In genomic region chr16:13351268-13351667, GRCm38 (mm10) we compare ENCODE assay signal across 9 mouse cellular contexts.
DNase-seq lines count a peak whose midpoint lies in the region; ATAC-seq and TF ChIP-seq lines count a peak whose summit lies in the region.
"Had no signal": no experiment of that assay in that cellular context is flagged by ENCODE, and none has a peak within 500 bp of the region (broad histone marks: within the 10 kb centered on the region; RNA-seq: fewer than 3 reads in every experiment).

No protein-coding gene starts in this region.

- H3K27me3 ChIP-seq in kidney, adult 2 months (replicated peaks; ENCODE audit: control insufficient read depth, insufficient read depth, low read length): no peaks in the 10 kb centered on the region
- H3K27me3 ChIP-seq in forebrain, postnatal 0 days (ENCODE audit: insufficient read depth, low read length): no peaks in the 10 kb centered on the region
- H3K27me3 ChIP-seq: neural tube, embryonic 12.5 days had no signal

- H3K9ac ChIP-seq in forebrain, postnatal 0 days: no peak overlapping the region
- H3K9ac ChIP-seq: neural tube, embryonic 12.5 days had no signal

- no peaks in the 10 kb centered on the region for H3K9me3 ChIP-seq in forebrain, postnatal 0 days (ENCODE audit: low read length)
- H3K9me3 ChIP-seq: neural tube, embryonic 12.5 days had no signal

- H3K4me1 ChIP-seq in kidney, adult 2 months (ENCODE audit: control insufficient read depth, insufficient read depth, low read length): no peaks in the 10 kb centered on the region
- H3K4me1 ChIP-seq in forebrain, postnatal 0 days (ENCODE audit: insufficient read depth): no peaks in the 10 kb centered on the region
- H3K4me1 ChIP-seq: neural tube, embryonic 12.5 days had no signal

- TF ChIP-seq CTCF in kidney, adult 2 months (conservative IDR thresholded peaks at IDR 0.05; ENCODE audit: insufficient read depth, insufficient read length, low read depth, low read length): peak; percentile 60
- TF ChIP-seq CTCF in forebrain, postnatal 0 days (IDR thresholded peaks at IDR 0.05; ENCODE audit: low read depth): no peak

- no peak overlapping the region for H3K4me3 ChIP-seq in kidney, adult 2 months (ENCODE audit: insufficient read depth, low read depth, low read length)
- no peak overlapping the region for H3K4me3 ChIP-seq in forebrain, postnatal 0 days (ENCODE audit: low read depth, low read length)
- H3K4me3 ChIP-seq: neural tube, embryonic 12.5 days had no signal

- H3K36me3 ChIP-seq in kidney, adult 2 months (ENCODE audit: control insufficient read depth, insufficient read depth, low read length): no peaks in the 10 kb centered on the region
- no peaks in the 10 kb centered on the region for H3K36me3 ChIP-seq in forebrain, postnatal 0 days (ENCODE audit: insufficient read depth)
- H3K36me3 ChIP-seq: neural tube, embryonic 12.5 days had no signal

- ATAC-seq in forebrain, postnatal 0 days: no peak

- H3K27ac ChIP-seq in kidney, adult 2 months (ENCODE audit: insufficient read depth, low read depth, low read length): no peak overlapping the region
- H3K27ac ChIP-seq in forebrain, postnatal 0 days (ENCODE audit: low read depth, low read length): no peak overlapping the region
- H3K27ac ChIP-seq: neural tube, embryonic 12.5 days had no signal

- no peak for TF ChIP-seq POLR2A in kidney, adult 2 months (IDR thresholded peaks at IDR 0.05; ENCODE audit: low read depth, low read length)

- no peak overlapping the region for H3K4me2 ChIP-seq in forebrain, postnatal 0 days (ENCODE audit: low read depth)
- H3K4me2 ChIP-seq: neural tube, embryonic 12.5 days had no signal

- peak; percentile 41 for DNase-seq in kidney, adult 2 months
- DNase-seq in kidney, adult 11 months: no peak
- DNase-seq in CD4-positive helper T cell, adult 2 months (ENCODE audit: low read depth, low spot score): peak; percentile 18
- peak; percentile 45 for DNase-seq in NIH3T3 (ENCODE audit: low read depth)
- DNase-seq in kidney, postnatal 4 days: peak; percentile 43 to 45
- no peak for DNase-seq in forebrain, postnatal 0 days
- no peak for DNase-seq in embryo, embryonic 9.5 days (ENCODE audit: extremely low spot score)
- DNase-seq in urinary bladder, postnatal 25 days (ENCODE audit: low spot score): no peak

Comparison
In these comparisons a context has a peak if more than half of its experiments do, and no peak if none do; other contexts are left out.
1. DNase-seq: peak in kidney, adult 2 months (single experiment), CD4-positive helper T cell, adult 2 months (single experiment), NIH3T3 (single experiment) and kidney, postnatal 4 days (2 of 2); none in kidney, adult 11 months (single experiment), forebrain, postnatal 0 days (single experiment), embryo, embryonic 9.5 days (single experiment) and urinary bladder, postnatal 25 days (single experiment).